Mouse (Mus musculus) lung, adult 2 months (tissue): Measurements from ENCODE around the gene Zfp72.

ENCODE experiments used
- CTCF ChIP-seq: fragments of 200-500 bp; IDR thresholded peaks from 2 replicates; pipeline ENCODE4 v1.5.1; 2011; ENCODE audit warnings: mild to moderate bottlenecking, low read length, control low read depth; ENCODE audit not compliant: insufficient read depth
- POLR2A ChIP-seq: fragments of 200-500 bp; IDR thresholded peaks from 2 replicates; pipeline ENCODE4 v1.6.1; 2011; ENCODE audit warnings: low read depth, mild to moderate bottlenecking, control low read depth, low read length, borderline replicate concordance; ENCODE audit errors: extremely low read depth

DNA sequence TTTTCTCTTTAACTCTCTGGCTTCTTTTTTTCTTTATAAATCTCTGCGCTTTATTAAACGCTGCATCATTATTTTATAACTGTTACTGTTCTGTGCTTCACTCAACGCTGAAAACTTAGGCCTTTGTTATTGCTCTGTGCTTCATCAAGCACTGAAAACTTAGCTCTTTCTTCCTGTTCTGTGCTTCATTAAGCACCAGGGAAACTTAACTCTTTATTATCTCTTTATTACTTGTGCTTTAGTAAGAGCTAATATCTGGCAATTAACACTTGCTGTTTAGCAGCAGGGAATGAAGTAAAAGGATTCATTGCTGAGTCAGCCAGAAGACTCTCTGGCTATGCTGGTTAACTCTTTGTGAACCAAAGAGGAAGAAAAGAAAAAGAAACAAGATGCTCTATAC is 8.3 kb downstream of the Zfp72 start:
- TF ChIP-seq CTCF (no peak), POLR2A (no peak)
